Mouse (Mus musculus) heart, adult 2 months (tissue): ENCODE data around the gene Ruvbl2. TPM values are rescaled to one million over a fixed set of nuclear protein-coding genes. Genes with fewer than 3 reads are reported as not detected.
"Not testable (repeated sequence)": the region's sequence is repeated elsewhere in the genome, so short reads cannot be mapped to it uniquely, and the experiment has no call there.

Experiments
- DNase-seq, 2 experiments: peaks; one replicate each; pipeline ENCODE4 v3.0.0; 2021
- H3K27ac ChIP-seq: fragments of 200-600 bp; 2 replicates; pipeline ENCODE4 v1.8.1; 2022
- H3K27me3 ChIP-seq: fragments of 200-500 bp; 2 replicates; pipeline ENCODE4 v1.6.1; 2012; ENCODE audit warnings: mild to moderate bottlenecking, low read length, inconsistent platforms, mixed read lengths; ENCODE audit not compliant: control insufficient read depth, insufficient read depth
- H3K36me3 ChIP-seq: fragments of 200-500 bp; 2 replicates; pipeline ENCODE4 v1.6.1; 2012; ENCODE audit warnings: low read length, inconsistent platforms; ENCODE audit not compliant: control insufficient read depth, insufficient read depth
- H3K4me1 ChIP-seq: fragments of 200-500 bp; 2 replicates; pipeline ENCODE4 v1.6.1; 2011; ENCODE audit warnings: low read length; ENCODE audit not compliant: control insufficient read depth, insufficient read depth
- H3K4me3 ChIP-seq: fragments of 200-600 bp; 2 replicates; pipeline ENCODE4 v1.8.1; 2022
- H3K79me2 ChIP-seq: fragments of 200-500 bp; replicated peaks from 2 replicates; pipeline ENCODE4 v1.6.1; 2012; ENCODE audit warnings: mild to moderate bottlenecking, inconsistent platforms, low read length, moderate library complexity, mixed read lengths; ENCODE audit not compliant: control insufficient read depth, insufficient read depth
- H3K9ac ChIP-seq: fragments of 200-500 bp; 2 replicates; pipeline ENCODE4 v1.6.1; 2012; ENCODE audit warnings: low read depth, mild to moderate bottlenecking, control low read depth, inconsistent platforms, low read length, mixed read lengths
- CTCF ChIP-seq: fragments of 200-600 bp; IDR thresholded peaks from 2 replicates; pipeline ENCODE4 v1.8.1; 2022; ENCODE audit warnings: antibody characterized with exemption, mild to moderate bottlenecking, moderate library complexity
- EP300 ChIP-seq: fragments of 200-500 bp; IDR thresholded peaks from 2 replicates; pipeline ENCODE4 v1.6.1; 2011; ENCODE audit warnings: low read depth, low read length, control low read depth; ENCODE audit not compliant: insufficient read depth
- POLR2A ChIP-seq: fragments of 200-500 bp; IDR thresholded peaks from 2 replicates; pipeline ENCODE4 v1.6.1; 2011; ENCODE audit warnings: mild to moderate bottlenecking, low read depth, low read length, control low read depth; ENCODE audit not compliant: insufficient read depth
- WGBS: fragments of 180-500 bp; shearing (Covaris S2); methylation state at CpG from one replicate; pipeline ENCODE4 v1.1.7; 2018; 5-methylcytosine and 5-hydroxymethylcytosine counted together
- intact Hi-C: fragments of 180-260 bp; cut with DNase I; formaldehyde crosslinking; loops from one replicate; pipeline ENCODE4 v1.15.1; 2025
- long read RNA-seq: library from polyadenylated mRNA; stranded (forward); transcript quantifications from one replicate; pipeline ENCODE4 v2.0.0, GENCODE M21; 2021
- polyA plus RNA-seq: library from polyadenylated mRNA; depleted of rRNA; stranded (reverse); fragments of >200 nt; gene quantifications from 2 replicates; pipeline ENCODE4 v1.2.3, GENCODE M21; 2012; rRNA removed
- total RNA-seq, 2 experiments: library from RNA; stranded (reverse); gene quantifications; 2 replicates each; pipeline ENCODE4 v1.2.3; 2021

Gene Ruvbl2
- total RNA-seq = 10 to 100 TPM; 26.5 to 26.9 TPM
- 32.7 and 33.5 TPM in 2 replicates for polyA plus RNA-seq
- long read RNA-seq, transcript Ruvbl2-201 (15 exons, 1,834 nt) = major isoform, 17 of 30 reads
- long read RNA-seq, partial matches to known transcripts = 12 of 30 reads
- long read RNA-seq, other reads (novel, unspliced or antisense) = 1 of 30 reads

- H3K27me3 ChIP-seq = no peaks in the 10 kb centered on the region
- intact Hi-C loops = no loop called here
- 45% methylated on average over 19 of the region's 19 CpGs for WGBS
- TF ChIP-seq POLR2A = no peak
- TF ChIP-seq CTCF = peak; percentile 54
- 0 out of 2 replicates have a peak, but pooled peaks have one; percentile 13 for TF ChIP-seq EP300
- H3K36me3 ChIP-seq = no peaks in the 10 kb centered on the region
- H3K4me1 ChIP-seq = peaks cover 7% of the 10 kb centered on the region
- no peaks in the 10 kb centered on the region for H3K79me2 ChIP-seq
- H3K9ac ChIP-seq = no peak within 1 kb of the TSS
- no peak within 1 kb of the TSS for H3K4me3 ChIP-seq
- H3K27ac ChIP-seq = no peak within 1 kb of the TSS
- no peak for DNase-seq
Observed at GRCm38 (mm10) chr7:45437521-45438276, at the start of gene Ruvbl2. Gene Ruvbl2, minus strand, starts transcription at chr7:45438096.

- 79% methylated on average over 12 of the region's 12 CpGs for WGBS
- Histone ChIP-seq H3K36me3 (no peaks in the 10 kb centered on the region), H3K27me3 (no peaks in the 10 kb centered on the region), H3K79me2 (no peaks in the 10 kb centered on the region), H3K4me1 (peaks cover 1% of the 10 kb centered on the region; the same call in 1 of the 2 replicates), H3K4me3 (no peak within 1 kb of the TSS), H3K9ac (no peak within 1 kb of the TSS), H3K27ac (no peak within 1 kb of the TSS)
- intact Hi-C loops = no loop called here
- TF ChIP-seq POLR2A = no peak
- TF ChIP-seq CTCF = no peak
- DNase-seq = no peak
Observed at GRCm38 (mm10) chr7:45486761-45487415, 49.0 kb upstream of the Ruvbl2 start, which contains the start of gene Gm45808. Gene Gm45808, minus strand, starts transcription at chr7:45486811.

GRCm38 (mm10) chr7:45486158-45486557 lies 48.3 kb upstream of the Ruvbl2 start:
- TF ChIP-seq CTCF (no peak), POLR2A (no peak), EP300 (no peak)
- Histone ChIP-seq H3K4me1 (peaks cover 1% of the 10 kb centered on the region; the same call in 1 of the 2 replicates), H3K4me3 (no peak overlapping the region), H3K9ac (no peak overlapping the region), H3K79me2 (no peaks in the 10 kb centered on the region), H3K36me3 (no peaks in the 10 kb centered on the region), H3K27me3 (no peaks in the 10 kb centered on the region), H3K27ac (no peak overlapping the region)
- 57% methylated on average over 7 of the region's 7 CpGs for WGBS
- no peak for DNase-seq
- intact Hi-C loops = no loop called here

GRCm38 (mm10) chr7:45484985-45485384 lies 47.1 kb upstream of the Ruvbl2 start:
- H3K4me1 ChIP-seq, H3K79me2 ChIP-seq, intact Hi-C loops, H3K27ac ChIP-seq, H3K27me3 ChIP-seq, H3K9ac ChIP-seq, H3K36me3 ChIP-seq, H3K4me3 ChIP-seq, DNase-seq: not testable (repeated sequence)
- 92% methylated on average over 5 of the region's 5 CpGs for WGBS

GRCm38 (mm10) chr7:45482166-45482565 lies 44.3 kb upstream of the Ruvbl2 start:
- no peak for DNase-seq
- no peaks in the 10 kb centered on the region for H3K4me1 ChIP-seq
- WGBS = 58% methylated on average over 1 of the region's 1 CpGs
- no peaks in the 10 kb centered on the region for H3K79me2 ChIP-seq
- H3K27ac ChIP-seq = no peak overlapping the region
- no peaks in the 10 kb centered on the region for H3K27me3 ChIP-seq
- intact Hi-C loops = no loop called here
- no peak overlapping the region for H3K4me3 ChIP-seq
- TF ChIP-seq EP300 = no peak
- TF ChIP-seq POLR2A = no peak
- no peak for TF ChIP-seq CTCF
- H3K9ac ChIP-seq = no peak overlapping the region
- H3K36me3 ChIP-seq = no peaks in the 10 kb centered on the region

GRCm38 (mm10) chr7:45481374-45481927 lies 43.6 kb upstream of the Ruvbl2 start, which contains the start of gene Tulp2:
Gene Tulp2, plus strand, starts transcription at chr7:45481877.
- 45% methylated on average over 15 of the region's 15 CpGs for WGBS
- Histone ChIP-seq H3K9ac (no peak within 1 kb of the TSS), H3K36me3 (no peaks in the 10 kb centered on the region), H3K79me2 (no peaks in the 10 kb centered on the region), H3K27ac (no peak within 1 kb of the TSS), H3K4me3 (no peak within 1 kb of the TSS), H3K4me1 (no peaks in the 10 kb centered on the region), H3K27me3 (no peaks in the 10 kb centered on the region)
- DNase-seq = peak; percentile 60 to 65
- no peak for TF ChIP-seq EP300
- TF ChIP-seq CTCF = no peak
- no peak for TF ChIP-seq POLR2A
- intact Hi-C loops = no loop called here

- intact Hi-C loops, H3K36me3 ChIP-seq, H3K79me2 ChIP-seq, H3K9ac ChIP-seq, DNase-seq, H3K27me3 ChIP-seq, H3K4me1 ChIP-seq, H3K27ac ChIP-seq, H3K4me3 ChIP-seq: not testable (repeated sequence)
- WGBS = 80% methylated on average over 3 of the region's 4 CpGs
Observed at GRCm38 (mm10) chr7:45480310-45480709, 42.4 kb upstream of the Ruvbl2 start.
